Mouse (Mus musculus) gastrocnemius, postnatal 14 days (tissue): ENCODE data around the gene Cog1. TPM values are rescaled to one million over a fixed set of nuclear protein-coding genes. Genes with fewer than 3 reads are reported as not detected.

Experiments
- DNase-seq: peaks from one replicate; pipeline ENCODE4 v3.0.0; 2021; ENCODE audit warnings: mixed read lengths
- intact Hi-C: fragments of 180-260 bp; cut with DNase I; formaldehyde crosslinking; loops from one replicate; pipeline ENCODE4 v1.15.1; 2025; ENCODE audit warnings: low total_unique reads
- total RNA-seq, 2 experiments: library from RNA; stranded (reverse); gene quantifications; 2 replicates each; pipeline ENCODE4 v1.2.3; 2021

The Cog1 gene
- total RNA-seq, 2 experiments from 2014 or later, result 21.2 to 22.9 TPM

DNA sequence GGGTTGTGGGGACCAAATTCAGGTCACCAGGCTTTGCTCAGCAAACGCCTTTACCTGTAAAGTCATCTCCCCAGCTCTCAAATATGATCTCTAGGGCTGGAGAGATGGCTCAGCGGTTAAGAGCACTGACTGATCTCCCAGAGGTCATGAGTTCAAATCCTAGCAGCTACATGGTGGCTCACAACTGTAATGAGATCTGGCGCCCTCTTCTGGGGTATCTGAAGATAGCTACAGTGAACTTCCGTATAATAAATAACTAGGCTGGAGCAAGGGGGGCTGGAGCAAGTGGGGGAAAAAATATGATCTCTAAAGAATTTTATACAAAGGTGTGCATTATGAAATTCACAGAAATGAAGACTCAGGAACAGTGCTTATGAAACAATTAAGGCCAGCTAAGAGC is 21.2 kb upstream of the Cog1 start:
- no peak for DNase-seq
- intact Hi-C loops, result no loop called here

DNA sequence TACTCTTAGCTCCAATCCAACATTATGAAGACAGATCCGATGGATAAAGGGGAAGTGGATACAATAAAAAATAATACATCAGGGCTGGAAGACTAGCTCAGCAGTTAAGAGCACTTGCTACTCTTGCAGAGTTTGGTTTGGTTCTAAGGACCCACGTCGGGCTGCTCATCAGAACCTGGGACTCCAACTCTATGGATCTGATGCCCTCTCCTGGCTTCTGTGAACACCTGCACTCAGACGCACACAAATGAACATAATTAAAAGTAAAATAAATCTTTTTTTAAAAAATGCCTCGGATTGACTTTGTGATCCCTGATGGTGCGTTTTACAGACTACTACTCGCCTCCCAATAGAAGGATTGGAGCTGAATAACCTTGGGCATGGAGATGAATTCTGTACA is 18.3 kb upstream of the Cog1 start:
- intact Hi-C loops, result no loop called here
- no peak for DNase-seq

DNA sequence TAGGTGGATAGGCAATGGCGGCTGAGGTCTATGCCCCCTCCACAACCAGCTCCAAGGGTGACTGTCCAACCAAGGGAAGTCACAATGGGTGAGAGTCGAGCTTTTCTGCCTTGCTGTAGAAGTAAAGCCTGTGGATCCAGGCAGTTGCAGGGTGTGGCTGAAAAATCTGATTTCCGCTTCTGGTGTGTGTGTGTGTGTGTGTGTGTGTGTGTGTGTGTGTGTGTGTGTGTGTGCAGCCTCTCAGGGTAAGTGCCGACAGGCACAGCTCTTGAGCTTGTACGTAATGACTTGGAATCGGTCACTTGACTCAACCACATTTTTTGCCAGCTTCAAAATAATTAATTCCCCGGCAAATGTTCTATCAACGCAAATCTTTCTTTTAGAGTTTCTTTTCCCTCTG is 17.7 kb upstream of the Cog1 start:
- intact Hi-C loops, result no loop called here
- no peak for DNase-seq

DNA sequence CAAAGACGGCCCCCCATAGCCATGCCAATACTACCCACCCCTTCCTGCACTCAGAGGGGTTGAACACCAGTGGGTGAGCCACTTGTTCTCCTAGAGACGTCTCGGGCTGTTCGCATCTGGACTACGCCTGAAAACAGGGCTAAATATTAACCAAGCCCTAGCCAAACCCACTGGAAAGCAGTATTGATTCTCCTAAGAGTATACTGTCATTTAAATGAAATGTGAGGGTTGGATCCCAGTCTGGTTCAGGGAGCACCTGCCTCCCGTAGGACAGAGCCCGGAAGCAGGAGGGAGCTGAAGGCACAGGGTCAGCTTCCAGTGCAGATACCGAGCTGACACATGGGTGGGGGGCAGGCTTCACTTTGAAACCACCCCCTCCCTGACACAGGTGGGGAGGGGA is 17.1 kb upstream of the Cog1 start:
- intact Hi-C loops, result no loop called here
- no peak for DNase-seq

DNA sequence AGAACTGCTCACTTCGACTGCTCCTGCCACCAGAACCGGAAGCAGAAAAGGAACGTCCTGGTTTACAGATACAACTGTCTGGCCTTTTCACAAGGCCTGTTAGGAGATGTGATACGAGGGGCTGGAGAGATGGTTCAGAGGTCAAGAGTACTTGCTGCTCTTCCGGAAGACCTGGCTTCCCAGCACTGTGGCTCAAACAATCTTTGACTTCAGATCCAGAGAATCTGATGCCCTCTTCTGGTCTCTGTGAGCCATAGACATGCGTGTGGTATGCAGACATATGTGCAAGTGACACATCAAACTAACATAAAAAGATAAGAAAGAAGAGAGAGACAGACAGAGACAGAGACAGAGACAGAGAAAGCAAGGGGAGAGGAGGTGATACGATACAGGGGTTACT is 16.7 kb upstream of the Cog1 start:
- intact Hi-C loops, result no loop called here
- no peak for DNase-seq

DNA sequence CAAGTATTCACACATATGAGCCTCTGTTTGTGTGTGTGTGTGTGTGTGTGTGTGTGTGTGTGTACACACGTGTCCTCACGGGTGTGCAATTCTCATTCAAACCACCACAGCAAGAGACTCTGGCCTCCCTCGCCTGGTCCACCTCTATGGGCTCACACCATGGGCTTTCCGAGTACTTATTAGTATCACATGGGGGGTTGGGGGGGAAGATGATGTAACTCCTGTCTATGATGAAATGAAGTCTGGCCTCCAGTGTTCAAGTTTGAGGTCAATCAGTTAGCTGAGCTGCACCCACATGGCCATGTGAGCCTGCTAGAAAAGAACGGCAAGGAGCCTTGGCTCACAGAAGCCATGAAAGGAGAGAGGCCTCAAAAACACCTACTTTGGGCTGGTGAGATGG is 15.6 kb upstream of the Cog1 start:
- intact Hi-C loops, result no loop called here

DNA sequence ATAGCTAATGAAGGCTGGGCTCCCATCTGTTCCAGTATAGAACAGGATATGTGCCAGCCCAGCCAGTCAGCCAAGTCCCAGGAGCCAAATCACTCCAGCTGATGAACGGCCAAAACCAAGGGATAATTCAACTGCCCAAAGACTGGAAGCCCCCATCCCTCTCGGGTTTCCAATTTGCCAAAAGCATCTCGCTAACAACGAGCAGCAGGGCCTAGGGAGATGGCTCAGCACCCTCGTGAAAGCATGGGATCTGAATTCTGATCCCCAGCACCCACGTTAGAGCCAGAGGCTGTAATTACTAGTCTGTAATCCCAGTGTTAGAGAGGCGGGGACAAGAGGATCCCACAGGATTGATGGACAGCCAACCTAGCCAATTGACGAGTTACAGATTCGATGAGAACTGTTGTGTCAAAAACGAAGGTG is 14.3 kb upstream of the Cog1 start:
- no peak for DNase-seq
- intact Hi-C loops, result no loop called here

More for the DNA sequence above, 15.6 kb upstream of the Cog1 start:
- DNase-seq, result no peak

DNA sequence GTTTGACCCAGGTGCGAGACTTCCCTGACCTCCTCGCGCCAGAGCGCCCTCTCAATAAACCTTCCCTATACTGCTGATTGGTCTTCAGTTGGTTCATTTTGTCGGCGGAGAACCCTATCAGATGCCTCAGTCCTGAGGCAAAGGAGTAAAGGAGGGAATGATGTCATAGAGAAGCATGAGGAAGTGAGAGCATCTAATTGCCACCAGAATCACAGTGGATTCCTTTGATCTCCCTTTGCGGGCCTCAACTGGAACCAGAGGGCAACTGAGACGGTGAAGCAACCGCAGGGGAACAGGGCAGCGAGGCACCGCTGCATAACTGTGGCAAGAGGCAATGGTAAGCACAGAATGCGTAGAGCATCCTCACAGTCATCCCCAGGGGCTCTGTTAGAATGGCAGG is 10.3 kb upstream of the Cog1 start:
- no peak for DNase-seq
- intact Hi-C loops, result no loop called here

DNA sequence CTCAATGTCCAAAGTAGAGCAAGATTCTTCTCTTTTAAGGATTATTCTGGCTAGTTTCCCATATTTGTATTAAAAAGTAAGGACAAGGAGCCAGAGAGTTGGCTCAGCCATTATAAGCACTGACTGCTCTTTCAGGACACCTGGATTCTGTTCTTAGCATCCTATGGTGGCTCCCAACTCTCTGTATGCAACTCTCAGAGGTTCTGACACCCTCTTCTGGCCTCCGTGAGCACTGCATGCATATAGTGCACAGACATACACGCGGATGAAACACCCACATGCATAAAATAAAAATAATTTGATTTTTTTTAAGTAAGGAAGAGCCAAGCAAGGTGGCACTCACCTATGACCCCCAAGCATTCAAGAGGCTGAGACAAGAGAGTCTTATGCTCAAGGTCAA is 3.8 kb upstream of the Cog1 start:
- no peak for DNase-seq
- intact Hi-C loops, result loop anchor here (5.0 kb wide), 1 partner anchor 167 kb away; no protein-coding TSS in a partner anchor

DNA sequence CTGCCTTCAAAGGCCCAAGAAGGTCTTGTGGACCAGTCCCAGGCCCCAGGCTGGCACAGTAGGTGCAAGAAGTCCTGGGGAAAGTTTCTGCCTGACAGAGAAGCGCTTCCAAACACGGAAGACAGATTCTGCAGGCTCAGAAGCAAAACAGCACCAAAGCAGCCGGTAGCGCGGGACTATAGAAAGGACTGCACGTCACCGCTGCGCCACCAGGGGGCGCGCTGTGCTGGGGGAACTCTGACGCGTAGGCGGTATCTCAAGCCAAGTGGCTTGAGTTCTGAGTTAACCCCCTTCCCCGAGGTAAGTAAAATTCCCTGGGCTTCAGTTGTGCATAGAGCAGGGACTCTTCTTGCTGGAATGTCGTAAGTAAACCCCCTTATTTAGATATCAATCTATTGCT is 817 bp upstream of the Cog1 start:
- intact Hi-C loops, result loop anchor here (5.0 kb wide), 1 partner anchor 164 kb away; no protein-coding TSS in a partner anchor
- DNase-seq, result peak; percentile 82

DNA sequence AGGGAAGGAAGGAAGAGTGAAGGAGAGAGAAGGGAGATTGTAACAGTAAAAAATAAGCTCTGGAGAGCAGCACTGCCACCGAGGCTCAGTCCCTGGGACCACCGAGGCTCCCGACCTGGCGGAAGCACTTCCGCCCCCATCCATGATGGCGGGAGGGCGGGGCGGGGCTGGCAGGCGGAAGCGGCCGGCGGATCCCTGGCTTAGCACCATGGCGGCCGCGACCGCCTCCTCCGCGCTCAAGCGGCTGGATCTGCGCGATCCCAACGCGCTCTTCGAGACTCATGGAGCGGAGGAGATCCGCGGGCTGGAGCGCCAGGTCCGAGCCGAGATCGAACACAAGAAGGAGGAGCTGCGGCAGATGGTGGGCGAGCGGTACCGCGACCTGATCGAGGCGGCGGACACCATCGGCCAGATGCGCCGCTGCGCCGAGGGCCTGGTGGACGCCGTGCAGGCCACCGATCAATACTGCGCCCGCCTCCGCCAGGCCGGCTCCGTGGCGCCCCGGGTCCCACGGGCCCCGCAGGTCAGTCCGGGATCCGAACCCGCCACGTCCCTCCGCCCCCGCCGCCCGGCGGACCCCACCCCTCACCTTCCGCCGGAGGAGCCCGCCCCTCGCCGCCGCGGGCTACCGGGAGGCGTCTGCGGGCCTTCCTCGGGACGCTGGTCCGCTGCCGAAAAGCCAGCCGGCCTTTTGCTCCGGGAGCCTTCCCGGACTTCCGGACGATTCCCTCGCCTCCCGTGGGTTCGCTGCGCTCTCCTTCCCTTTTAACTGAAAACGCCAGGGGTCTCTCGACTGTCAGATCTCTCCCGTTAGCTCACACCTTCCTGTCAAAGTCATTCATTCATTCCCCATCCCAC is 613 bp downstream of the Cog1 start, which contains the start of gene Slc39a11:
Slc39a11 (minus strand) TSS at position 727 of the 858 bp plus-strand sequence.
- DNase-seq, result peak; percentile 73
- intact Hi-C loops, result loop anchor here (5.0 kb wide), 2 partner anchors 38 to 163 kb away; no protein-coding TSS in a partner anchor

DNA sequence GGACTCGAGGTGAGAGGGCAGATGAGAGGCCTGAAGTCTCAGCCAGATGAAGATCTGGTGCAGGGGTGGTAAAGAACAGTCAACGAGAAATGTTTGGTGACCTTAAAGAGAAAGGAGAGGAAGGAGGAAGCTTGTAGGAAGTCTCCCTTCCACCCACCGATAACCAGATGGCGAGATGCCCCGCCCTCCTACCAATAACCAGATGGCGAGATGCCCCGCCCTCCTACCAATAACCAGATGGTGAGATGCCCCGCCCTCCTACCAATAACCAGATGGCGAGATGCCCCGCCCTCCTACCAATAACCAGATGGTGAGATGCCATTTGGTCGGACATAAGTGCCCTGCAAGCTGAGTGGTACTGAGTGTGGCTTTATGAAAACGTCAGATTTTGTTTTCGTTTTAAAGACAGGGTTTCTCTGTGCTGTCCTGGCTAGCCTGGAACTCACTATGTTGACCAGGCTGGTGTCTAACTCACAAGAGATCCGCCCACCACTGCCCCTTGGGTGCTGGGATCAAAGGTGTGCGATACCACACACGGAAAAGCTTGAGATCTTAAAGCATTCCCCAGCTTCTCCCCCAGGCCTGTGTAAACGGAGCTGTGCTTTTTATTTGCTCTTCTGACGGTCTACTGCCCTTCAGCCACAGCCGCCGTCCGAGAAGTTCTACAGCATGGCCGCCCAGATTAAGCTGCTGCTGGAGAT is 2.4 kb downstream of the Cog1 start:
- intact Hi-C loops, result loop anchor here (5.0 kb wide), 1 partner anchor 36 kb away; no protein-coding TSS in a partner anchor
- no peak for DNase-seq

DNA sequence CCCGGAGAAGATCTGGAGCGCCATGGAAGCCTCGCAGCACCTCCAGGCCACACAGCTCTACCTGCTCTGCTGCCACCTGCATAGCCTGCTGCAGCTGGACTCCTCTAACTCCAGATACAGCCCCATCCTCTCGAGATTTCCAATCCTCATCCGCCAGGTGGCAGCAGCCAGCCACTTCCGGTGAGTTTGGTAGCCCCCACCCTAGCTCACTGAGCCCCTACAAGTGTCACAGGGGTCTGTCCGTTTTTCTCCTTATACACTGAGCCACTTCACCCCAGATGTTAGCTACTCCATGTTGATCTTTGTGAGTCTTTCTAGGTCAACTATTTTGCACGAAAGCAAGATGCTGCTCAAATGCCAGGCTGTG is 2.9 kb downstream of the Cog1 start:
- peak; percentile 41 for DNase-seq
- intact Hi-C loops, result loop anchor here (5.0 kb wide), 1 partner anchor 35 kb away; no protein-coding TSS in a partner anchor

DNA sequence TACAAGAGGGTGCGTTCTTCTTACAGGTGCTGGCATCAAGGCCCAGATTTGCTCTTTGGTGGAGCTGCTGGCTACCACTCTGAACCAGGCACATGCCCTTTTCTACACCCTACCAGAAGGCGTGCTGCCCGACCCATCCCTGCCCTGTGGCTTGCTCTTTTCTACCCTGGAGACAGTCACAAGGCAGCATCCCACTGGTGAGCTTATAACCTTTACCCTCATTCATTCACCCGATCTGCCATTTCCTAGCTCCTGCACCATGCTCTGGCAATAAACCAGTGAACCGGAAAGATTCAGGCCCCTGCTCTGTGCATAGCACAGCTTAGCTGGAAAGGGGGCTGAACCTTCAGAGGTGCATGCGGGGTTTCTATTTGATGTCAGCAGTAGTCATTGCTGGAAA is 3.5 kb downstream of the Cog1 start:
- DNase-seq, result no peak
- intact Hi-C loops, result loop anchor here (5.0 kb wide), 1 partner anchor 35 kb away; no protein-coding TSS in a partner anchor

DNA sequence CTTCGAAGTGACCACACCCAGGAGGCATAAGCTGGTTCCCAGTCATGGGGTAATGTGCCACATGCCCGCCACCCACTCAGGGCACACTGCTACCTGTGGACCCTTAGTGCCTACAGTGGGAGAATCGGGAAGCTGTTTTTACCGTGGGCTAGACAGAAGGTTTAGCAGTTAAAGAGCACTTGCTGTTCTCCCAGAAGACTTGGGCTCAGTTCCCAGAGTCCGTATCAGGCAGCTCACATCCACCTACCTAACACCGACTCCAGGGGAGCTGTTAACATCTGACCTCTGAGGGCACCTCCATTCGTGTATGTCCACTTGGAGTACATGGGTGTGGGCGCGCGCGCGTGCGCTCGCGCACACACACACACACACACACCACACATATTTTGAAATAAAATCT is 5.1 kb downstream of the Cog1 start:
- no peak for DNase-seq
- intact Hi-C loops, result loop anchor here (5.0 kb wide), 1 partner anchor 33 kb away; no protein-coding TSS in a partner anchor

DNA sequence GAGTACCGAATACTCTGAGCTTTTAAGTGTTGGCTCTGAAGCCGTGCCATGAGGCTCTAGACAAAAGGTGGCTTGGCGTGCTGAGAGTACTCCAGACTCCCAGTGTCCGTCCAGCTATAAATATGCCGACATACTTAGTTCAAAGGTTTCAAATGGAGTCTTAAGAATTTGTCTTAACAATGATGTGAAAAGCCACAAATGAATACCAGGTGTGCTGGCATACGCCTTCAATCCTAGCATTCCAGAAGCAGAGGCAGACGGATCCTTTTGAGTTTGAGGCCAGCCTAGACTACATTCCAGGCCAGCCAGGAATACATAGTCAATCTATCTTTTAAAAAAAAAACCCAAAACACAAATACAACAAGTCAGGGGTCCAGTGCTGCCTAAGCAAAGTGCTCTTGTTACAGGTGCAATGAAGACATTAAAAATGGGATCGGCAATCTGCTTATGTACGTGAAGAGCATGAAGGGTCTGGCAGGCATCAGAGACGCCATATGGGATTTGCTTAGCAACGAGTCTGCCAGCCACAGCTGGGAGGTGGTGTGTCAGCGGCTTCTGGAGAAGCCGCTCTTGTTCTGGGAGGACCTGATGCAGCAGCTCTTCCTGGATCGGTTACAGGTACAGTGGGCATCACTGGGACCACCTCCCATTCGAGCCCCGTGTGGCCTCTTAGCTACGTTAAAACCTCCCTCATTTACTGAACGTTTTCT is 5.7 kb downstream of the Cog1 start:
- intact Hi-C loops, result loop anchor here (5.0 kb wide), 1 partner anchor 33 kb away; no protein-coding TSS in a partner anchor
- no peak for DNase-seq

DNA sequence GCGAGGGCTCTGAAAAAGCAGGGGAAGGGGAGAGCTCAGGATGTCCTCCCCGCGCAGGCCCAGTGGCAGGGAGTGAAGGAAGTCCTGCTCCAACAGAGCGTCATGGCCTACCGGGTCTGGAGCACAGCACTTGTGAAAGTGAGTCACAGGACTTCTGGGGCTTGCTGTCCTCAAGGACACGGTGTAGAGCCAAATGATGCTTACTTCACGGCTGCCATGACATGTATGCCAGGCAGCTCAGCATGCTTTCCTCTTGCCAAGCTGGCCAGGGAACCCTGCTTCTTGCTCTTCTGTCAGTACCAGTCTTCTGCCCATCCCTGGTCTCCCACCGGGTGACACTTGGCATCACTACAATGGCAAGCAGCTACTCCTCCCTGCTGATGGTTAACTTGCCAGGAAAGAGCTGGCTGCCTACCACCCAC is 7.6 kb downstream of the Cog1 start:
- DNase-seq, result no peak
- intact Hi-C loops, result no loop called here

DNA sequence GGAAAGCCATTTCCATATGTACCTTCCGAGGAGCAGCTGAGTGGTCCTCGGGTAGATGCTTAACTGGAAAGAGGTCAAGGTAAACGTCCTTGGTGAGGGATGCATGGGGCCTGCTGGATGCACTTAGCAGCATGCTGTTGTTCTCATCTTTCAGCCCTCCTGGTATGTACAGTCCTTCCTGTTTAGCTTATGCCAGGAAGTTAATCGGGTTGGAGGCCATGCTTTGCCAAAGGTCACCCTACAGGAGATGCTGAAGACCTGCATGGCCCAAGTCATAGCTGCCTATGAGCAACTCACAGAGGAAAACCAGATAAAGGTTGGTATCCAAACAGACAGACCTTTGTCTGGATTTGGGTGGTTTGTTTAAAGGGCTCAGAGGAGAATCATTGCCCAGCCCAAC is 8.3 kb downstream of the Cog1 start:
- intact Hi-C loops, result no loop called here
- DNase-seq, result no peak

DNA sequence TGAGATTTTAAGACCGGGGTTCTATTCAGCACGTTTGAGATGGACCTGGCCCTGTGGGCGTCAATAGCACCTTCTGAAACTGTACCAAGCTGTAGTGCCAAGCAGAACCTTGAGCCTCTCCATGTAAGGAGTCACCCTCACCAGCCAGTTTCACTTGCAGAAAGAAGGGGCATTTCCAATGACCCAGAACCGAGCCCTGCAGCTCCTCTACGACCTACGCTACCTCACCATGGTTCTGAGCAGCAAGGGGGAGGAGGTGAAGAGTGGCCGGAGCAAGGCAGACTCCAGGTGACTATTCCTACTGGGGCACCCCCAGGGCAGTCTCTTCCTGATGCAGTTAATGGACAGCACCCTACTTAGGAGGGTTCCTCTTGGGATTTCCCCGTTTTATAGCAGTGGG is 9.3 kb downstream of the Cog1 start:
- DNase-seq, result no peak
- intact Hi-C loops, result no loop called here

DNA sequence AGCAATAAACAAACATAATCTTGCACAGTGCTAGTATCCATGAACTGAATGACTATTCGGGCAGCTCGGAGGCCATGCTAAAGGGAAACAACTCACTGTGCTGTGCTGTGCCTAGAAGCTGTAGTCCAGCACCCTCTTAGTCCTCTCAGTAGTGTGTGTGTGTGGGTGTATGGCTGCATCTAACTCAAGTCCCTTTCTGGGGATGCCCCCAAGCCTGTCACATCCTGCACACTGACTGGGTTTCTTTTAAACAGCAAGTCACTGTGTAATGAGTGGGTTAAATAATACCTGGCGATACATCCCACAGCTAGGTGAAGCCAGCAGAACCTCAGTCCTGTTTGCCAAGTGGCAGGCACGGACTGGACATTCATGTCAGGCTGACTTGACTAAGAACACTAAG is 9.8 kb downstream of the Cog1 start:
- DNase-seq, result no peak
- intact Hi-C loops, result no loop called here
